Mouse (Mus musculus) forebrain, postnatal 0 days (tissue): ENCODE measurements around the gene Tead2. TPM values are rescaled to one million over a fixed set of nuclear protein-coding genes. Genes with fewer than 3 reads are reported as not detected.

Experiments used
- ATAC-seq: fragments of 200-750 bp; cut with Nextera tagmentation; 2 replicates; pipeline ENCODE4 v1.8.0; 2017; ENCODE audit warnings: mild to moderate bottlenecking, moderate library complexity
- DNase-seq: peaks from one replicate; pipeline ENCODE4 v3.0.0-alpha.2; 2015
- H3K27ac ChIP-seq: fragments of 300-500 bp; sonication (generic); 2 replicates; pipeline ENCODE4 v1.5.1; 2014; ENCODE audit warnings: low read depth, mild to moderate bottlenecking, antibody characterized with exemption, low read length, moderate library complexity, mixed read lengths
- H3K27me3 ChIP-seq: fragments of 300-500 bp; sonication (generic); 2 replicates; pipeline ENCODE4 v1.6.1; 2014; ENCODE audit warnings: mild to moderate bottlenecking, low read length, mixed read lengths; ENCODE audit not compliant: insufficient read depth
- H3K36me3 ChIP-seq: fragments of 300-500 bp; sonication (generic); 2 replicates; pipeline ENCODE4 v1.6.1; 2014; ENCODE audit warnings: mild to moderate bottlenecking, moderate library complexity; ENCODE audit not compliant: insufficient read depth
- H3K4me1 ChIP-seq: fragments of 300-500 bp; sonication (generic); 2 replicates; pipeline ENCODE4 v1.6.1; 2014; ENCODE audit warnings: antibody characterized with exemption; ENCODE audit not compliant: insufficient read depth
- H3K4me2 ChIP-seq: fragments of 300-500 bp; sonication (generic); 2 replicates; pipeline ENCODE4 v1.6.1; 2014; ENCODE audit warnings: low read depth, mild to moderate bottlenecking, moderate library complexity
- H3K4me3 ChIP-seq: fragments of 300-500 bp; sonication (generic); 2 replicates; pipeline ENCODE4 v1.5.1; 2014; ENCODE audit warnings: low read depth, low read length, mixed read lengths
- H3K9ac ChIP-seq: fragments of 300-500 bp; sonication (generic); 2 replicates; pipeline ENCODE4 v1.6.1; 2014; ENCODE audit warnings: mild to moderate bottlenecking
- H3K9me3 ChIP-seq: fragments of 300-500 bp; sonication (generic); 2 replicates; pipeline ENCODE4 v1.6.1; 2016; ENCODE audit warnings: low read length
- CTCF ChIP-seq: sonication (generic); IDR thresholded peaks from 2 replicates; pipeline ENCODE4 v1.5.1; 2016; ENCODE audit warnings: antibody characterized with exemption, control low read depth, low read depth
- WGBS: fragments of 180-500 bp; shearing (Covaris S2); extraction: QIAGEN DNeasy Blood & Tissue Kit; methylation state at CpG from one replicate; pipeline ENCODE4 v1.1.7; 2014; 5-methylcytosine and 5-hydroxymethylcytosine counted together
- polyA plus RNA-seq: library from polyadenylated mRNA; unstranded; fragments of >200 nt; fragmentation: Nextera tagmentation; extraction: Ambion mirVana; gene quantifications from 2 replicates; pipeline ENCODE4 v1.2.1, GENCODE M21; 2015
- total RNA-seq: library from RNA; depleted of rRNA; stranded (reverse); fragments of >200 nt; gene quantifications from 2 replicates; pipeline ENCODE4 v1.2.3, GENCODE M21; 2014

The Tead2 gene
- total and polyA plus RNA-seq, 2 experiments from 2014 or later = 22.5 to 40.6 TPM

DNA sequence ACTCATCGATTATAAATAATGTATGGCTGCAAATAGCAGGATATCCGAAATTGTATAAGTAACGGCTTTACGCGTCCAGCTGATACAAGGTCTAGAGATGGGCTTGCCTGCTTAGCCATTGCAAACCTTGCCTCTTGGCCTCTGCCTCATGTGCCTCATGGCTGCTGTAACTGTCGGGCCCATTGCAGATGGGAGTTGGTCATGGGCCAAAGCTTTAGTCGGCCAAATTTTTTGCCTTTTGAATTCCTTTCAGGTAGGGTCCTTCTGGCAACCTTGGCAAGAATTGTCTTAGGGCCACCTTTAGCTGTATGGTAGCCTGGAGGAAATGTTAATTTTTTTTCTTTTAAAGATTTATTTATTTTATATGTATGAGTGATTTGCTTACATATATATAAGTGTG is 9.3 kb downstream of the Tead2 start:
- H3K4me1 ChIP-seq = no peaks in the 10 kb centered on the region
- DNase-seq (no peak), ATAC-seq (no peak)
- no peaks in the 10 kb centered on the region for H3K27me3 ChIP-seq
- H3K36me3 ChIP-seq = peaks cover 7% of the 10 kb centered on the region; the same call in 1 of the 2 replicates
- H3K9me3 ChIP-seq = no peaks in the 10 kb centered on the region
- H3K27ac ChIP-seq = no peak overlapping the region
- WGBS = 83% methylated on average over 7 of the region's 7 CpGs
- H3K9ac ChIP-seq = no peak overlapping the region
- H3K4me3 ChIP-seq = no peak overlapping the region
- TF ChIP-seq CTCF = no peak
- no peak overlapping the region for H3K4me2 ChIP-seq

DNA sequence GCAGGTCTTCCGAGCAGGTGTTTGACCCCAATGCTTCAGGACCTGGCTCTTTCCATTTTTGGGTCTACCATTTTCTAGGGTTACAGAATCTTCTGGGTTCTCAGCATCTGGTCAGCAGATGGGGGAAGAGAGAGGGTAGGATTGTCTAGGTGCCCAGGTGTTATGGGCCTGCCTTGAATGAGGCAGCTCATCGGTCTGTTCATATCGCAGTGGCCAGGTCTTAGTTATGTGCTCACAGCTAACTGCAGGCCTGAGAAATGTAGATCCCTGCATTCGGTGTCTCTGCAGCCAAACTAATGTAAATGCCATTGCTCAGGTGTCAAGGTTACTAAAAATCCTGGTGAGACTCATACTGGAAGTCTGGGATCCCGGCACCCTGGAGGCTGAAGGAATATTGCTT is 10.9 kb downstream of the Tead2 start:
- no peaks in the 10 kb centered on the region for H3K27me3 ChIP-seq
- H3K4me2 ChIP-seq = no peak overlapping the region
- WGBS = 95% methylated on average over 5 of the region's 5 CpGs
- TF ChIP-seq CTCF = no peak
- H3K4me3 ChIP-seq = no peak overlapping the region
- H3K9me3 ChIP-seq = no peaks in the 10 kb centered on the region
- peaks cover 7% of the 10 kb centered on the region; the same call in 1 of the 2 replicates for H3K36me3 ChIP-seq
- H3K9ac ChIP-seq = no peak overlapping the region
- no peak for DNase-seq
- no peak overlapping the region for H3K27ac ChIP-seq
- ATAC-seq = no peak
- no peaks in the 10 kb centered on the region for H3K4me1 ChIP-seq

DNA sequence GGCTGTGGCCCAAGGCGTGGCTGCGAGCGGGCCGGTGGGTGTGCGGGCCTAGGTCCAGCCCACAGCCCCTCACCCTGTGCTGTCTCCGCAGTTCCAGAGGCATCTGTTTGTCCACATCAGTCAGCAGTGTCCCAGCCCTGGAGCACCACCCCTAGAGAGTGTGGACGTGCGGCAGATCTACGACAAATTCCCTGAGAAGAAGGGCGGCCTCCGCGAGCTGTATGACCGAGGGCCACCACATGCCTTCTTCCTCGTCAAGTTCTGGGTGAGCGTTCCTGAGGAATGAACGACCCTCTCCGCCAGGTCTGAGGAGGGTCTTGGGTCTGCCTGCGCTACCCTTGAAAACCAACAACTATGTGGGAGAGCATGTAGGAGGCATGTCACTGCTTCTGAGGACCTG is 13.0 kb downstream of the Tead2 start:
- no peak for TF ChIP-seq CTCF
- no peak overlapping the region for H3K4me3 ChIP-seq
- H3K27ac ChIP-seq = no peak overlapping the region
- H3K36me3 ChIP-seq = peaks cover 7% of the 10 kb centered on the region; the same call in 1 of the 2 replicates
- H3K9ac ChIP-seq = no peak overlapping the region
- no peaks in the 10 kb centered on the region for H3K27me3 ChIP-seq
- H3K4me2 ChIP-seq = no peak overlapping the region
- no peak for DNase-seq
- H3K9me3 ChIP-seq = no peaks in the 10 kb centered on the region
- 95% methylated on average over 18 of the region's 18 CpGs for WGBS
- no peaks in the 10 kb centered on the region for H3K4me1 ChIP-seq
- no peak for ATAC-seq

DNA sequence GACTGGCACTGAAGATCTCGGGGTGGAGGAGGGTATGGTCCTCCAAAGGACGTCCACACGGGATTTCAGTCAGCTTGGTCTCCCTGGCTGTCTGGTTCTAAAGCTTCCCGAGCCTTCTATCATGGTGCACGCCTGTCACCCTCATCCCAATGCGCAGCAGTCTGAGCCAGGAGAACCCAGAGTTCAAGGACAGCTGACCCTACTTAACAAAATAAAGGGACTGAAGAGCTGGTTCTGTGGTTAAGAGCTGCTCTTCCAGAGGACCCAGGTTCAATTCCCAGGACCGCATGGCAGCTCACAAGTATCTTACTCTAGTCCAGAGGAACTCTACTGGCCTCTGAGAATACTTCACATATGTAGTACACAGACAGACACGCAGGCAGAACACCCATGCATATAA is 13.5 kb downstream of the Tead2 start:
- TF ChIP-seq CTCF = no peak
- Histone ChIP-seq H3K9me3 (no peaks in the 10 kb centered on the region), H3K9ac (no peak overlapping the region), H3K27ac (no peak overlapping the region), H3K4me1 (0 out of 2 replicates have a peak, but pooled peaks cover 1% of the 10 kb centered on the region), H3K4me3 (no peak overlapping the region), H3K27me3 (no peaks in the 10 kb centered on the region), H3K36me3 (peaks cover 7% of the 10 kb centered on the region; the same call in 1 of the 2 replicates), H3K4me2 (no peak overlapping the region)
- 92% methylated on average over 8 of the region's 8 CpGs for WGBS
- no peak for DNase-seq
- no peak for ATAC-seq

DNA sequence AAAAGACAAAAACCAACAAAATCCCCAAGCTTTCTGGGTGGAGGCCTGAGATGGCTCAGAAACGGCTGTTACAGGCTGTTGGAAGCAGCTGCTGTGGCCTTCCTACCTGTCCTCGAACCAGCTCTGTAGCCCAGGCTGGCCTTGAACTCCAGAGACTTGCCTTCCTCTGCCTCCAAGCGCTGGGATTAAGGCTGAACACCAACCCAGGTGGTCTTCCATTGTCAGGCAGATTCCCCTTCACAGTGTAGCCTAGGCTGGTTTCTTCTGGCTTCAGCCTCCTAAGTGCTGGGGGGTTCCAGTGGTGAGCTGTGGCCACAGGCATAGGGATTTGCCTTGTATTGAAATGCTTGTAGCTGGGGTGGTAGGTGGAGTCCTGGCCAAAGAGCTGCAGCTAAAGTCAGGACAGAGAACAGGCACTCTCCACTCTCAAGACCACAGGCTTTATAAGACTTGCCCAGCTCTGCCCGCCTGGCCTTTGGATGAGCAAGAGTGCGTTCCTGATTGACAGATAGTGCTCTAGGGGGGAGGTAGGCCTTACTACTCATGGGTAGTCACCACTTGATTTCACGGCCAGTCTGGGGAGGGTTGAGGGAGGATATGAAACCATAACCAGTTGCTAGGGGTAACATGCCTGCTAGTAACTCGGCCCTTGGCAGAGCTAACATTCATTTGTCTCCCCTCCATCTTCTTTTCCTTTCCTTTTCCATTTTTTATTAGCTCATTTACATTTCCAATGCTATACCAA is 14.1 kb downstream of the Tead2 start:
- peaks cover 7% of the 10 kb centered on the region; the same call in 1 of the 2 replicates for H3K36me3 ChIP-seq
- H3K4me2 ChIP-seq = no peak overlapping the region
- no peak overlapping the region for H3K4me3 ChIP-seq
- ATAC-seq (no peak), DNase-seq (no peak)
- no peak overlapping the region for H3K27ac ChIP-seq
- TF ChIP-seq CTCF = no peak
- 0 out of 2 replicates have a peak, but pooled peaks cover 6% of the 10 kb centered on the region for H3K4me1 ChIP-seq
- H3K27me3 ChIP-seq = no peaks in the 10 kb centered on the region
- H3K9me3 ChIP-seq = no peaks in the 10 kb centered on the region
- 94% methylated on average over 7 of the region's 7 CpGs for WGBS
- H3K9ac ChIP-seq = no peak overlapping the region

DNA sequence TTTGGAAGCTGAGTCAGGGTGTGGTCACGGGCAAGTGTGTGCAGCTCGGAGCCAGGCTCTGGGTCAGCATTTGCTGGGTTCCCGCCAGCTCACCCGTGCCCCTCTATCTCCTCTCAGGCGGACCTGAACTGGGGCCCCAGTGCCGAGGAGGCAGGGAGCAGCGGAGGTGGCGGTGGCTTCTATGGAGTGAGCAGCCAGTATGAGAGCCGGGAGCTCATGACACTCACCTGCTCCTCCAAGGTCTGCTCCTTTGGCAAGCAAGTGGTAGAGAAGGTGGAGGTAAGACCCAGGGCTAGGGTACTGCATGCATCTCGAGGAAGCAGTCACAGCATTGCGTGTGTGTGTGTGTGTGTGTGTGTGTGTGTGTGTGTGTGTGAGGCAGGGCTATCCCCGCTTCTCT is 15.6 kb downstream of the Tead2 start:
- Histone ChIP-seq H3K27me3 (no peaks in the 10 kb centered on the region), H3K4me2 (no peak overlapping the region), H3K36me3 (peaks cover 7% of the 10 kb centered on the region; the same call in 1 of the 2 replicates), H3K4me3 (no peak overlapping the region), H3K9me3 (no peaks in the 10 kb centered on the region), H3K9ac (no peak overlapping the region), H3K27ac (no peak overlapping the region), H3K4me1 (0 out of 2 replicates have a peak, but pooled peaks cover 6% of the 10 kb centered on the region)
- 86% methylated on average over 12 of the region's 12 CpGs for WGBS
- TF ChIP-seq CTCF = no peak
- DNase-seq = no peak
- ATAC-seq = no peak

DNA sequence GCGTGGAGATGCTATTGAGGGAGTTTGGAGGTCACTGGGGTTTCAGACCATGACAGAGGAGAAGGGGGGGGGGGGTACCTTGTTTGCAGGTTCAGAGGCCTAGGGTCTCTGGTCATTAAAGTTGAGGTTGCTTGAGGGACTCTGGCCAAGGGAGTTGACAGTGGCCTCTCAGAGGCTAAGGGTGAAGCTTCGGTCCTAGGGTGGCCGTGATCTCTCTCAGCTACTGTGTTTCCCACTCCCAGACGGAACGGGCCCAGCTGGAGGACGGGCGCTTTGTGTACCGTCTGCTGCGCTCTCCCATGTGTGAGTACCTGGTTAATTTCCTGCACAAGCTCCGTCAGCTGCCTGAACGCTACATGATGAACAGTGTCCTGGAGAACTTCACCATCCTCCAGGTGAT is 16.4 kb downstream of the Tead2 start:
- Histone ChIP-seq H3K36me3 (peaks cover 7% of the 10 kb centered on the region; the same call in 1 of the 2 replicates), H3K4me2 (no peak overlapping the region), H3K9me3 (no peaks in the 10 kb centered on the region), H3K4me3 (no peak overlapping the region), H3K9ac (no peak overlapping the region), H3K4me1 (0 out of 2 replicates have a peak, but pooled peaks cover 6% of the 10 kb centered on the region), H3K27me3 (no peaks in the 10 kb centered on the region), H3K27ac (no peak overlapping the region)
- WGBS = 88% methylated on average over 11 of the region's 11 CpGs
- no peak for DNase-seq
- no peak for TF ChIP-seq CTCF
- no peak for ATAC-seq
